Mouse (Mus musculus): ENCODE data around the gene Pheta2. TPM values are rescaled to one million over a fixed set of nuclear protein-coding genes. Genes with fewer than 3 reads are reported as not detected.
A peak's percentile ranks its signal among the peaks of the same experiment; 100 is the strongest.

The Pheta2 gene
- polyA plus RNA-seq (2015; fragmentation: Nextera tagmentation; extraction: Ambion mirVana): 14.1 and 15.6 TPM in 2 replicates

GRCm38 (mm10) chr15:82338593-82339112 lies at the start of gene Pheta2, which contains the start of the genes Naga and Smdt1:
TSS of gene Pheta2 (plus strand) at chr15:82338942.
TSS of gene Naga (minus strand) at chr15:82338925.
TSS of gene Smdt1 (plus strand) at chr15:82338959.
- peaks cover 9% of the 10 kb centered on the region for H3K36me3 ChIP-seq (ENCODE audit: control insufficient read depth, insufficient read depth, low read length)
- H3K27me3 ChIP-seq (ENCODE audit: control insufficient read depth, insufficient read depth, low read depth, low read length): peaks cover 3% of the 10 kb centered on the region; the same call in 1 of the 2 replicates
- peaks cover 25% of the 10 kb centered on the region for H3K4me1 ChIP-seq (replicated peaks; ENCODE audit: control insufficient read depth, insufficient read depth, low read length)
- H3K9me3 ChIP-seq (ENCODE audit: control insufficient read depth, low read length): no peaks in the 10 kb centered on the region
- H3K27ac ChIP-seq (ENCODE audit: low read length): no peak within 1 kb of the TSS
- ATAC-seq (ENCODE audit: low read depth): peak; percentile 92
- peak within 1 kb of the TSS; percentile 77 for H3K4me2 ChIP-seq (ENCODE audit: low read depth, low read length)
- peak within 1 kb of the TSS; percentile 81 for H3K9ac ChIP-seq (ENCODE audit: low read length)
- H3K4me3 ChIP-seq (ENCODE audit: low read length): peak within 1 kb of the TSS; percentile 73
- under 1% methylated on average over 41 of the region's 41 CpGs for WGBS

GRCm38 (mm10) chr15:82290252-82290651 lies 48.5 kb upstream of the Pheta2 start:
- H3K4me3 ChIP-seq (ENCODE audit: low read length): no peak overlapping the region
- H3K9ac ChIP-seq (ENCODE audit: low read length): no peak overlapping the region
- ATAC-seq (ENCODE audit: low read depth): no peak
- H3K27me3 ChIP-seq (ENCODE audit: control insufficient read depth, insufficient read depth, low read depth, low read length): no peaks in the 10 kb centered on the region
- H3K4me2 ChIP-seq (ENCODE audit: low read depth, low read length): no peak overlapping the region
- H3K27ac ChIP-seq (ENCODE audit: low read length): no peak overlapping the region
- no peaks in the 10 kb centered on the region for H3K36me3 ChIP-seq (ENCODE audit: control insufficient read depth, insufficient read depth, low read length)
- no peaks in the 10 kb centered on the region for H3K9me3 ChIP-seq (ENCODE audit: control insufficient read depth, low read length)
- 85% methylated on average over 7 of the region's 7 CpGs for WGBS
- H3K4me1 ChIP-seq (replicated peaks; ENCODE audit: control insufficient read depth, insufficient read depth, low read length): peaks cover 6% of the 10 kb centered on the region

- ATAC-seq (ENCODE audit: low read depth): no peak
- Histone ChIP-seq H3K9ac (ENCODE audit: low read length) (no peak overlapping the region), H3K4me2 (ENCODE audit: low read depth, low read length) (peak overlapping the region; percentile 7), H3K27me3 (ENCODE audit: control insufficient read depth, insufficient read depth, low read depth, low read length) (no peaks in the 10 kb centered on the region), H3K4me1 (replicated peaks; ENCODE audit: control insufficient read depth, insufficient read depth, low read length) (peaks cover 6% of the 10 kb centered on the region), H3K27ac (ENCODE audit: low read length) (no peak overlapping the region), H3K9me3 (ENCODE audit: control insufficient read depth, low read length) (no peaks in the 10 kb centered on the region), H3K4me3 (ENCODE audit: low read length) (no peak overlapping the region), H3K36me3 (ENCODE audit: control insufficient read depth, insufficient read depth, low read length) (no peaks in the 10 kb centered on the region)
- WGBS: 17% methylated on average over 5 of the region's 5 CpGs
Observed at GRCm38 (mm10) chr15:82292851-82293250, 45.9 kb upstream of the Pheta2 start.

GRCm38 (mm10) chr15:82293271-82293711 lies 45.5 kb upstream of the Pheta2 start:
- ATAC-seq (ENCODE audit: low read depth): peak; percentile 66
- H3K27me3 ChIP-seq (ENCODE audit: control insufficient read depth, insufficient read depth, low read depth, low read length): no peaks in the 10 kb centered on the region
- no peak overlapping the region for H3K27ac ChIP-seq (ENCODE audit: low read length)
- WGBS: 7% methylated on average over 7 of the region's 7 CpGs
- peaks cover 6% of the 10 kb centered on the region for H3K4me1 ChIP-seq (replicated peaks; ENCODE audit: control insufficient read depth, insufficient read depth, low read length)
- no peaks in the 10 kb centered on the region for H3K36me3 ChIP-seq (ENCODE audit: control insufficient read depth, insufficient read depth, low read length)
- H3K4me3 ChIP-seq (ENCODE audit: low read length): no peak overlapping the region
- H3K9ac ChIP-seq (ENCODE audit: low read length): no peak overlapping the region
- H3K9me3 ChIP-seq (ENCODE audit: control insufficient read depth, low read length): no peaks in the 10 kb centered on the region
- peak overlapping the region; percentile 7 for H3K4me2 ChIP-seq (ENCODE audit: low read depth, low read length)

GRCm38 (mm10) chr15:82294059-82294458 lies 44.7 kb upstream of the Pheta2 start:
- Histone ChIP-seq H3K9ac (ENCODE audit: low read length) (no peak overlapping the region), H3K4me3 (ENCODE audit: low read length) (no peak overlapping the region)
- ATAC-seq (ENCODE audit: low read depth): no peak

GRCm38 (mm10) chr15:82298764-82299561 lies 39.8 kb upstream of the Pheta2 start, which contains the start of gene Wbp2nl:
TSS of gene Wbp2nl (plus strand) at chr15:82298954.
- no peaks in the 10 kb centered on the region for H3K9me3 ChIP-seq (ENCODE audit: control insufficient read depth, low read length)
- H3K36me3 ChIP-seq (ENCODE audit: control insufficient read depth, insufficient read depth, low read length): no peaks in the 10 kb centered on the region
- no peak within 1 kb of the TSS for H3K27ac ChIP-seq (ENCODE audit: low read length)
- 53% methylated on average over 39 of the region's 39 CpGs for WGBS
- no peak within 1 kb of the TSS for H3K4me2 ChIP-seq (ENCODE audit: low read depth, low read length)
- H3K27me3 ChIP-seq (ENCODE audit: control insufficient read depth, insufficient read depth, low read depth, low read length): no peaks in the 10 kb centered on the region
- no peaks in the 10 kb centered on the region for H3K4me1 ChIP-seq (replicated peaks; ENCODE audit: control insufficient read depth, insufficient read depth, low read length)
- no peak within 1 kb of the TSS for H3K4me3 ChIP-seq (ENCODE audit: low read length)
- no peak within 1 kb of the TSS for H3K9ac ChIP-seq (ENCODE audit: low read length)
- peak; percentile 60; the same call in 1 of the 2 replicates for ATAC-seq (ENCODE audit: low read depth)

More at GRCm38 (mm10) chr15:82294059-82294458, 44.7 kb upstream of the Pheta2 start:
- Histone ChIP-seq H3K27me3 (ENCODE audit: control insufficient read depth, insufficient read depth, low read depth, low read length) (no peaks in the 10 kb centered on the region), H3K36me3 (ENCODE audit: control insufficient read depth, insufficient read depth, low read length) (no peaks in the 10 kb centered on the region), H3K4me2 (ENCODE audit: low read depth, low read length) (no peak overlapping the region), H3K4me1 (replicated peaks; ENCODE audit: control insufficient read depth, insufficient read depth, low read length) (peaks cover 6% of the 10 kb centered on the region), H3K27ac (ENCODE audit: low read length) (no peak overlapping the region), H3K9me3 (ENCODE audit: control insufficient read depth, low read length) (no peaks in the 10 kb centered on the region)
- WGBS: 28% methylated on average over 8 of the region's 8 CpGs

- no peaks in the 10 kb centered on the region for H3K27me3 ChIP-seq (ENCODE audit: control insufficient read depth, insufficient read depth, low read depth, low read length)
- H3K4me1 ChIP-seq (replicated peaks; ENCODE audit: control insufficient read depth, insufficient read depth, low read length): no peaks in the 10 kb centered on the region; the same call in 1 of the 2 replicates
- H3K9me3 ChIP-seq (ENCODE audit: control insufficient read depth, low read length): no peaks in the 10 kb centered on the region
- H3K36me3 ChIP-seq (ENCODE audit: control insufficient read depth, insufficient read depth, low read length): no peaks in the 10 kb centered on the region
- H3K27ac ChIP-seq (ENCODE audit: low read length): peak overlapping the region; percentile 81
- H3K4me3 ChIP-seq (ENCODE audit: low read length): no peak overlapping the region
- ATAC-seq (ENCODE audit: low read depth): peak; percentile 89
- H3K9ac ChIP-seq (ENCODE audit: low read length): no peak overlapping the region
- 53% methylated on average over 3 of the region's 3 CpGs for WGBS
- no peak overlapping the region for H3K4me2 ChIP-seq (ENCODE audit: low read depth, low read length)
Observed at GRCm38 (mm10) chr15:82307107-82307506, 31.6 kb upstream of the Pheta2 start.

GRCm38 (mm10) chr15:82308416-82308815 lies 30.3 kb upstream of the Pheta2 start:
- H3K4me2 ChIP-seq (ENCODE audit: low read depth, low read length): no peak overlapping the region
- no peak overlapping the region for H3K27ac ChIP-seq (ENCODE audit: low read length)
- no peak overlapping the region for H3K9ac ChIP-seq (ENCODE audit: low read length)
- H3K27me3 ChIP-seq (ENCODE audit: control insufficient read depth, insufficient read depth, low read depth, low read length): no peaks in the 10 kb centered on the region
- no peaks in the 10 kb centered on the region for H3K9me3 ChIP-seq (ENCODE audit: control insufficient read depth, low read length)
- peak; percentile 28; the same call in 1 of the 2 replicates for ATAC-seq (ENCODE audit: low read depth)
- no peak overlapping the region for H3K4me3 ChIP-seq (ENCODE audit: low read length)
- WGBS: 58% methylated on average over 3 of the region's 3 CpGs
- H3K4me1 ChIP-seq (replicated peaks; ENCODE audit: control insufficient read depth, insufficient read depth, low read length): no peaks in the 10 kb centered on the region; the same call in 1 of the 2 replicates
- no peaks in the 10 kb centered on the region for H3K36me3 ChIP-seq (ENCODE audit: control insufficient read depth, insufficient read depth, low read length)

GRCm38 (mm10) chr15:82317839-82318238 lies 20.9 kb upstream of the Pheta2 start:
- H3K9me3 ChIP-seq (ENCODE audit: control insufficient read depth, low read length): no peaks in the 10 kb centered on the region
- H3K36me3 ChIP-seq (ENCODE audit: control insufficient read depth, insufficient read depth, low read length): no peaks in the 10 kb centered on the region
- no peak overlapping the region for H3K9ac ChIP-seq (ENCODE audit: low read length)
- no peak overlapping the region for H3K4me3 ChIP-seq (ENCODE audit: low read length)
- no peaks in the 10 kb centered on the region for H3K27me3 ChIP-seq (ENCODE audit: control insufficient read depth, insufficient read depth, low read depth, low read length)
- no peak overlapping the region for H3K4me2 ChIP-seq (ENCODE audit: low read depth, low read length)
- no peak overlapping the region for H3K27ac ChIP-seq (ENCODE audit: low read length)
- no peaks in the 10 kb centered on the region for H3K4me1 ChIP-seq (replicated peaks; ENCODE audit: control insufficient read depth, insufficient read depth, low read length)
- peak; percentile 61; the same call in 1 of the 2 replicates for ATAC-seq (ENCODE audit: low read depth)
- WGBS: 65% methylated on average over 6 of the region's 6 CpGs
